Mouse (Mus musculus): ENCODE measurements at regions not wholly inside any gene's neighbourhood (a gene's known extent, or its start where the extent isn't known, plus 50 kb on each side); places are given as distances from the start of the nearest gene placed in this dataset.

- TF ChIP-seq USF1 (IDR thresholded peaks at IDR 0.05; ENCODE audit: low read depth): no peak
- no peak for TF ChIP-seq MYOD1 (IDR thresholded peaks at IDR 0.05; ENCODE audit: control insufficient read depth in 1 of 3, insufficient read length in 2 of 3, low read depth in 2 of 3)
- no peak for TF ChIP-seq POLR2A (IDR thresholded peaks at IDR 0.05; ENCODE audit: insufficient read length, low read depth)
- no peak for TF ChIP-seq MYOG (IDR thresholded peaks at IDR 0.05; ENCODE audit: control insufficient read depth in 1 of 3, insufficient read depth in 1 of 3, insufficient read length in 2 of 3, low read depth in 2 of 3)
- no peak for TF ChIP-seq CEBPB (IDR thresholded peaks at IDR 0.05; ENCODE audit: insufficient read depth, poor library complexity, severe bottlenecking)
- TF ChIP-seq TCF12 (IDR thresholded peaks at IDR 0.05; ENCODE audit: insufficient read depth, poor library complexity, severe bottlenecking): no peak
- TF ChIP-seq MAX (IDR thresholded peaks at IDR 0.05; ENCODE audit: low read depth): no peak
- no peak for TF ChIP-seq POLR2AphosphoS2 (IDR thresholded peaks at IDR 0.05; ENCODE audit: insufficient read length, low read depth)
Observed at GRCm38 (mm10) chr8:46393296-46393695, 77.5 kb upstream of the Acsl1 start.

Data from myocyte (in vitro differentiated cells).